Mouse (Mus musculus) midbrain, postnatal 0 days (tissue): ENCODE results near the gene Eefsec. TPM values are rescaled to one million over a fixed set of nuclear protein-coding genes. Genes with fewer than 3 reads are reported as not detected.

Source experiments
- ATAC-seq: fragments of 200-750 bp; cut with Nextera tagmentation; 2 replicates; pipeline ENCODE4 v1.8.0; 2017; ENCODE audit warnings: moderate number of reproducible peaks, mild to moderate bottlenecking, moderate TSS enrichment, moderate library complexity; ENCODE audit not compliant: low FRiP score
- DNase-seq: peaks from one replicate; pipeline ENCODE4 v3.0.0-alpha.2; 2015; ENCODE audit warnings: low spot score
- H3K27ac ChIP-seq: fragments of 300-500 bp; sonication (generic); 2 replicates; pipeline ENCODE4 v1.5.1; 2014; ENCODE audit warnings: low read depth, mild to moderate bottlenecking, low read length, mixed read lengths
- H3K27me3 ChIP-seq: fragments of 300-500 bp; sonication (generic); 2 replicates; pipeline ENCODE4 v1.6.1; 2014; ENCODE audit warnings: low read length, control low read depth, mixed read lengths; ENCODE audit not compliant: insufficient read depth
- H3K36me3 ChIP-seq: fragments of 300-500 bp; sonication (generic); 2 replicates; pipeline ENCODE4 v1.6.1; 2014; ENCODE audit warnings: low read length, control low read depth, mixed read lengths; ENCODE audit not compliant: insufficient read depth
- H3K4me1 ChIP-seq: fragments of 300-500 bp; sonication (generic); 2 replicates; pipeline ENCODE4 v1.6.1; 2014; ENCODE audit warnings: mild to moderate bottlenecking, control low read depth, antibody characterized with exemption, low read length, mixed read lengths; ENCODE audit not compliant: insufficient read depth
- H3K4me2 ChIP-seq: fragments of 300-500 bp; sonication (generic); 2 replicates; pipeline ENCODE4 v1.6.1; 2014; ENCODE audit warnings: low read depth, mild to moderate bottlenecking, low read length, mixed read lengths; ENCODE audit not compliant: poor library complexity, severe bottlenecking
- H3K4me3 ChIP-seq: fragments of 300-500 bp; sonication (generic); 2 replicates; pipeline ENCODE4 v1.5.1; 2014; ENCODE audit warnings: low read depth, mild to moderate bottlenecking, low read length, moderate library complexity
- H3K9ac ChIP-seq: fragments of 300-500 bp; sonication (generic); replicated peaks from 2 replicates; pipeline ENCODE4 v1.6.1; 2014; ENCODE audit warnings: mild to moderate bottlenecking, low read length, moderate library complexity, mixed read lengths; ENCODE audit not compliant: poor library complexity, severe bottlenecking
- H3K9me3 ChIP-seq: fragments of 300-500 bp; sonication (generic); 2 replicates; pipeline ENCODE4 v1.6.1; 2016; ENCODE audit warnings: low read length, control low read depth
- CTCF ChIP-seq: IDR thresholded peaks from 2 replicates; pipeline ENCODE4 v1.5.1; 2016; ENCODE audit warnings: antibody characterized with exemption, mild to moderate bottlenecking
- WGBS: fragments of 180-500 bp; shearing (Covaris S2); extraction: QIAGEN DNeasy Blood & Tissue Kit; methylation state at CpG from one replicate; pipeline ENCODE4 v1.1.7; 2014; 5-methylcytosine and 5-hydroxymethylcytosine counted together
- polyA plus RNA-seq: library from polyadenylated mRNA; unstranded; fragments of >200 nt; fragmentation: Nextera tagmentation; extraction: Ambion mirVana; gene quantifications from 2 replicates; pipeline ENCODE4 v1.2.1, GENCODE M21; 2015
- total RNA-seq: library from RNA; depleted of rRNA; stranded (reverse); fragments of >200 nt; gene quantifications from 2 replicates; pipeline ENCODE4 v1.2.3, GENCODE M21; 2014

The Eefsec gene
- total and polyA plus RNA-seq, 2 experiments from 2014 or later, result 24.4 to 26.8 TPM

- ATAC-seq, result no peak
- DNase-seq, result no peak
- H3K4me1 ChIP-seq, result no peaks in the 10 kb centered on the region
- H3K4me2 ChIP-seq, result no peak within 1 kb of the TSS
- H3K27me3 ChIP-seq, result no peaks in the 10 kb centered on the region
- H3K27ac ChIP-seq, result no peak within 1 kb of the TSS
- TF ChIP-seq CTCF, result no peak
- 44% methylated on average over 10 of the region's 10 CpGs for WGBS
- H3K36me3 ChIP-seq, result no peaks in the 10 kb centered on the region
- no peak within 1 kb of the TSS for H3K4me3 ChIP-seq
- no peak within 1 kb of the TSS for H3K9ac ChIP-seq
- no peaks in the 10 kb centered on the region for H3K9me3 ChIP-seq
Measured at GRCm38 (mm10) chr6:88221968-88222367, 224.4 kb downstream of the Eefsec start, which contains the start of gene Dnajb8. Gene Dnajb8, plus strand, starts transcription at chr6:88222268.

GRCm38 (mm10) chr6:88219094-88219493 is 227.2 kb downstream of the Eefsec start:
- DNase-seq (no peak), ATAC-seq (no peak)
- Histone ChIP-seq H3K4me2 (no peak overlapping the region), H3K4me3 (no peak overlapping the region), H3K27me3 (no peaks in the 10 kb centered on the region), H3K9ac (no peak overlapping the region), H3K9me3 (no peaks in the 10 kb centered on the region), H3K36me3 (no peaks in the 10 kb centered on the region), H3K4me1 (no peaks in the 10 kb centered on the region), H3K27ac (no peak overlapping the region)
- TF ChIP-seq CTCF, result no peak
- 12% methylated on average over 4 of the region's 4 CpGs for WGBS

GRCm38 (mm10) chr6:88216199-88216598 is 230.1 kb downstream of the Eefsec start:
- no peak for ATAC-seq
- WGBS, result 82% methylated on average over 4 of the region's 4 CpGs
- no peak for DNase-seq
- Histone ChIP-seq H3K4me3 (no peak overlapping the region), H3K27ac (no peak overlapping the region), H3K4me2 (no peak overlapping the region), H3K27me3 (no peaks in the 10 kb centered on the region), H3K4me1 (no peaks in the 10 kb centered on the region), H3K36me3 (no peaks in the 10 kb centered on the region), H3K9ac (no peak overlapping the region), H3K9me3 (no peaks in the 10 kb centered on the region)
- TF ChIP-seq CTCF, result no peak

- no peak overlapping the region for H3K4me3 ChIP-seq
- H3K9me3 ChIP-seq, result no peaks in the 10 kb centered on the region
- 36% methylated on average over 6 of the region's 6 CpGs for whole genome bisulfite sequencing
- no peak overlapping the region for H3K9ac ChIP-seq
- TF ChIP-seq CTCF, result no peak
- H3K27ac ChIP-seq, result no peak overlapping the region
- no peaks in the 10 kb centered on the region for H3K27me3 ChIP-seq
- DNase-seq (no peak), ATAC-seq (no peak)
- no peaks in the 10 kb centered on the region for H3K36me3 ChIP-seq
- no peak overlapping the region for H3K4me2 ChIP-seq
- no peaks in the 10 kb centered on the region for H3K4me1 ChIP-seq
Measured at GRCm38 (mm10) chr6:88215797-88216196, 230.5 kb downstream of the Eefsec start.

- H3K4me3 ChIP-seq, result no peak overlapping the region
Measured at GRCm38 (mm10) chr6:88210182-88210581, 236.2 kb downstream of the Eefsec start.

GRCm38 (mm10) chr6:88209453-88209852 is 236.9 kb downstream of the Eefsec start:
- H3K36me3 ChIP-seq, result no peaks in the 10 kb centered on the region

More at GRCm38 (mm10) chr6:88210182-88210581, 236.2 kb downstream of the Eefsec start:
- no peak for DNase-seq
- H3K4me2 ChIP-seq, result no peak overlapping the region
- H3K9ac ChIP-seq, result no peak overlapping the region
- no peaks in the 10 kb centered on the region for H3K4me1 ChIP-seq
- no peaks in the 10 kb centered on the region for H3K9me3 ChIP-seq
- no peak for ATAC-seq
- H3K27me3 ChIP-seq, result peaks cover 25% of the 10 kb centered on the region
- WGBS, result 59% methylated on average over 3 of the region's 3 CpGs
- TF ChIP-seq CTCF, result no peak
- H3K27ac ChIP-seq, result no peak overlapping the region
- no peaks in the 10 kb centered on the region for H3K36me3 ChIP-seq

More at GRCm38 (mm10) chr6:88209453-88209852, 236.9 kb downstream of the Eefsec start:
- WGBS, result 80% methylated on average over 5 of the region's 5 CpGs
- Histone ChIP-seq H3K4me3 (no peak overlapping the region), H3K9me3 (no peaks in the 10 kb centered on the region), H3K9ac (no peak overlapping the region), H3K4me1 (no peaks in the 10 kb centered on the region), H3K4me2 (no peak overlapping the region), H3K27ac (no peak overlapping the region), H3K27me3 (peaks cover 32% of the 10 kb centered on the region)
- no peak for TF ChIP-seq CTCF
- no peak for ATAC-seq
- no peak for DNase-seq
